Mouse (Mus musculus) brain, embryonic 14.5 days (tissue): Measurements from ENCODE around the gene Rrbp1.

Source experiments
- CTCF ChIP-seq: fragments of 200-500 bp; IDR thresholded peaks from 2 replicates; pipeline ENCODE4 v1.5.1; 2012; ENCODE audit warnings: inconsistent platforms, mild to moderate bottlenecking, moderate library complexity, borderline replicate concordance; ENCODE audit not compliant: insufficient read depth, insufficient read length; ENCODE audit errors: extremely low read depth
- POLR2A ChIP-seq: fragments of 200-500 bp; IDR thresholded peaks from 2 replicates; pipeline ENCODE4 v1.6.1; 2012; ENCODE audit warnings: mild to moderate bottlenecking, inconsistent platforms, borderline replicate concordance; ENCODE audit not compliant: poor library complexity, insufficient read depth, insufficient read length, severe bottlenecking; ENCODE audit errors: extremely low read depth

- TF ChIP-seq CTCF (peak; percentile 96), POLR2A (no peak)
Measured at GRCm38 (mm10) chr2:143980781-143981398, 30.2 kb downstream of the Rrbp1 start.
